Mouse (Mus musculus) MN1 (cell line): ENCODE measurements at regions not wholly inside any gene's neighbourhood (a gene's known extent, or its start where the extent isn't known, plus 50 kb on each side); places are given as distances from the start of the nearest gene placed in this dataset.

Experiments
- DNase-seq: peaks from one replicate; pipeline ENCODE4 v3.0.0-alpha.2; 2016; ENCODE audit warnings: low spot score

DNA sequence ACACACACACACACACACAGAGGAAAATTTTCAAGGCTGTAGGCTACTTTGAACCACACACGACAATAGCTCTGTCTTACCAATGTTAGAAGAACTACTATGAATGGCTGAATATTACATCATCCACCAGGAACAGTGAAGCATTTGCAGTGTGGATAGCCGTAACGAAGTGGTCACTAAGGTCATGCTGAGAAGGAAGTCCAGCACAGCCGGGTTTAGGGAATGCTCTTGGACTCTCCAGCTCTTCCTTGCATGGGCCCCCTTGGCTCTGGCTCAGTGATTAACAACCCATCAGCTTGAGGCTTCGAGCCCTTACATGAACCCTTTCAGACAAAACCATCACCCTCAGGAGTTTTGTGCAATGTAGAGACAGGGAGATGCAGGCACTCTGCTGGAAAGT lies 245.3 kb downstream of the Adamts20 start:
- DNase-seq: no peak

DNA sequence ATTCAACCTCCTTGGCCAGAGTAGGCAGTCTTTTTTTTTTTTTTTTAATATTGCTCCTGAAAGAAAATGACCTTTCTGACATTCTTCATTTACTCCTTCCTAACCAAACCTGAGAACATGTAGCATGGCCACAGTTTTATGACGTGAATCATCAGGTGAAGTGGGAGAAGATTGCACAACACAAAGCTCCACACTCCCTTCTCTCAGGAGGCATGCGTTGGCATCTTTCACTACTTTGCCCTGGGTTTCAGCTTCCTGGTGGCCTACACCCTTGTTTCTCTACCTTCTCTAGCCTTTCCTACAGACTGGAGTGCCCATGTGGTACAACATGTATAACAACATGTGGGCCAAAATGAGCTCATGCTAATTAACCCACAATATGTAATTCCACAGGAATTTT lies 248.5 kb downstream of the Adamts20 start:
- no peak for DNase-seq

DNA sequence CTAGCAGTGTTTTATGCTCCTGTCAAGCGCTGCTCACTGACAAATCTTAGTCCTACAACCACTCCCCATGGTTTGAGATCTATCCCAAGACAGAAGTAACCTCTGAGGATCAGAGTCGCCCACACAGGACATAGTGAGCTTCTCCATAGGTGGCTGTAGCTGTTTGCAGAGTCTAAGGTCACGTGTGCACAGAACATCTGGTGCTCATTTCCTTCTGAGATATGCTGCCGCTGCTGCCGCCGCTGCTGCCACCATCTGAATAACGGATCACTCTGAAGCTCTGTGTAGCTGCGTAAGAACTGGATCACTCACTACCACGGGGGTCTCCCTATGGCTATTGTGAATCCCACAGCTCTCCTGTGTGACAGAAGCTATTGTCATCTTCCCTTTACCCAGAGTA lies 250.8 kb downstream of the Adamts20 start:
- DNase-seq: no peak

DNA sequence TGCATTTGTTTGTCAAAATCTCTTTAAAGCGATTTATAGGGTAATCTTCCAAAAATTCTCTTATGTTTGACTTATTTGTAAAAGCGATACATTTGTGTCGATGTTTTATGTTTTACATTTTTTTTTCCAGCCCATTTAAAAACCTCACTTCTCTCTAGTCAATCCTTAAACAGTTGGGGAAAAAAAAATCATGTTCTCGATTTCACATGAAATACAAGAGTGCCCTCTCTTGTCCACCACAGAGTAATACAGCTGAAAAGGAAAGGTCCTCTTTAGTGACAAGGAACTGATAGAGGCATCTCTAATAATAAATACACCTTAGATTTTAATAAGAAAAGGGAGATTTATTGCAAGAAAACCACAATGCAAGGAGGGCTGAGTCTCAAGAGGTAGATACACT lies 251.8 kb downstream of the Adamts20 start:
- DNase-seq: peak; percentile 17

DNA sequence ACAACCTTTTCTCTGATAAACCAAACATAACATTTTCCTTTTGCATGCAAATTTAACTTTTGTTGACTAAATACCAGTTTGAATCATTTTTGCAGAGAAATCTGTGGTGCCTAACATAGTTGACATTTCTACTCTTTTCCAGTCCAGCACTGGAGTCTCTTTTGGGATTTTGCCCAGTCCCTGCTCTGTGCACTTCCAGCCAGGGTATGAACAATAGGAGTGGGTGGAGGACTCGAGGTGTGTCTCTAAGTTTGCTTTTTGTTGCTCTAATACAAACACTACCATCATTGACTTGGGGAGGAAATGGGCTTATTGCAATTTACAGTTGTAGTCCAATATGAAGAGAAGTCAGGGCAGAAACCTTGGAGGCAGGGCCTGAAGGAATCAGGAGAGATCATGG lies 256.7 kb downstream of the Adamts20 start:
- DNase-seq: no peak

DNA sequence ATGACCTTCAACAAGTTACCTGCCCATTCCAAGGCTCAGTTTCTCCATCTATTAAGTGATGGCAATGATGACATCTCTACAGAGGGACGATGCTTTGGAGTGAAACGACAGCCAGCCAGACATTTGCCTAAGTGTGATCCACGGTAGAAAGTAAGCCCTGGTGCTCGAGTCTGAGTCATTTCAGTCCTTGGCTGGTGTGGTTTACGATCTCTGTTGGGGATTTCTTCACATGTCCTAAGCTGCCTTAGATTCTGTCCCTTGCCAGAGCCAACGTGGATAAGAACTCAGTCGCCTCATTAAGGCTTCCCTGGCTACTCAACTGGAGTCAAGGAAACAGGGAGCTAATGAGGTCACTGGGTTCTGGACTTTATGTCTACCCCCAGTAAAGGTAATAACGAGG lies 258.8 kb downstream of the Adamts20 start:
- DNase-seq: no peak

DNA sequence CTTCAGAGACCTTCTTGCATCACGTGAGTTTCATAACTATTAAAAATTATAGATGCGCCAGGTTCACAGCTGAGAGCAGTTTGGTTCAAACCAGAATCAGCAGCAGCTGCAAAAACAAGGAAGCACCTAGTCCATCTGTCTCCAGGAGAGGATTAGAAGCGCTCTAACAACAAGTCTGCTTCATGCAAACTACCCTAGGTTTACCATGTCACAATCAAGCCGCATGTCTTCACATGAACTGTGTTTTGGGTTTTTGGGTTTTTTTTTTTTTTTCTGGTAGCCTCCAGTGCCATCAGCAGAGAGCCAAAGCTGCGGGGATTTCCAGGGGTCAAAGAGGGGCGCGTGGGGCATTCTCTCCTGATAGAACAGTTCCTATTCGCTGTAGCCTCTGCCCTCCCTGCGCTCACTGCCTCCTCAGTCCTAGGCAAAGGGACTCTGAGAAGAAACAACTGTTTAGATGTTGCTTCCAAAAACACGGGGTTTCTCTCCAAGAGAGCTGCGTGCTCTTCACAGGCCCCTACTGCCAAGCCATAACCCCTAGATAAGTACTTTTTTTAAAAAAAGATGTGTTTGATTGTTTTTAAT lies 259.8 kb downstream of the Adamts20 start:
- DNase-seq: no peak

DNA sequence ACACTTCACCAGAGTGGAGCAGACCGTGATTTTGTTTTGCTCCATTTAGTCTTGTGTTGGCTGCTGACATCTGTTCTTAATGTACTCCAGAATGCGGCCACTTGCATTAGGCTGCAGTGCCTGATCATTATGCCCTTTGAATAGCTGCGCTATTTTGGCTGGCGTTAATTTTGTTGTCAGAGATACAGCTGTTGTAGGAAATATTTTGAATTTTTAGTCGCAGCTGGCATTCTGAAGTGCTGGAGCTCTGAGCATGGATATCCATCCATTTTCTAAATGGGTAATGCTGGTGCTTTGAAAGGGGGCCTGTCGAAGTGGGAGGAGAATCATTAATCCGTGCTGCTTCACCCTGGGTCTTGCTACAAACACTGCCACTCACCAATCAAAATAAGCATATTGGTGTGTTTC lies 275.1 kb downstream of the Adamts20 start:
- DNase-seq: no peak

DNA sequence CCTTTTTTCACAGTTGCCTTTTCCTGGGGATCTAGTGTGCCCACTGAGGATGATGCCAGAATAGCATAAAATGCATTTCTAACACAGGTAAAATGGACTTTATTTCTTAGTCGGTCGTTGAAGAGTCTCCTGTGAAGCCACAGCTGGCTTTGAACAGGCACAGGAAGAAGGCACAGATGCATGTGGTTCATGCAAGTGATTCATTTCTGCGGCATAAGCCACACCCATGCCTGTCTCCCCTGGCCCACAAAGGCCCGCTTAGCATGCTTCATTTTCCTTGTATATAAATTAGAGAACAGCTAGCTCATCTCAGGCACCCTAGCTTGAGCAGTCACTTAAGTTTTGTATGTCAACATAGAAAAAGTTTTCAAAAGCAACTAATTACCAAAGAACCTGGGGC lies 277.6 kb downstream of the Adamts20 start:
- DNase-seq: no peak

DNA sequence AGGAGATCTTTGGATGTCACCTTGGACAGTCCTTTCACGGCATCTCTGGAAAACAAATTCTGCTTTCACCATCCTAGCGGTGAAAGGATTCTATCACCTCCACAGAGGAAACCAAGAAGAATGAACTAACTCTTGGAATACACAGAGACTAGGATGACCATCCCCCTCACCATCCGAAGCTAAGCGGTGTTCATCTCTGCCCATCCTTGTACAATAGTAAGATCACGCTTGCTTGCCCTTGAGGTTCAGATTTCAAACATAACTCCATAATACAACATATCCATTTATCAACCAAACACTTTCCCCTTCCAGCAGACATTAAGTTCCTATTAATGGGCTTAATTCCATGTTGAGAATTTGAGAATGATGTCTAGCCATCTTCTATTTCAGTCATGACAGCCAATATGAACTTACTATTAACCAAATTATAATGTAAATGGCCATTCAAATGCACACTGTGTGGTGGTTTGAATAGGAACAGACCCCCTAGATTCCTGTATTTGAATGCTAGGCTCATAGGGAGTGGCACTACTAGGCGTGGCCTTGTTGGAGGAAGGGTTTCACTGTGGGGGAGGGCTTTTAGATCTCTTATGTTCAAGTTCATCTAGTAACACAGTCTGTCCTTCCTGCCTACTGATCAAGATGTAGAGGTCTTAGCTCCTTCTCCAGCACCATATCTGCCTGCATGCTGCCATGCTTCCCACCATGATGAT lies 281.4 kb downstream of the Adamts20 start:
- DNase-seq: no peak

DNA sequence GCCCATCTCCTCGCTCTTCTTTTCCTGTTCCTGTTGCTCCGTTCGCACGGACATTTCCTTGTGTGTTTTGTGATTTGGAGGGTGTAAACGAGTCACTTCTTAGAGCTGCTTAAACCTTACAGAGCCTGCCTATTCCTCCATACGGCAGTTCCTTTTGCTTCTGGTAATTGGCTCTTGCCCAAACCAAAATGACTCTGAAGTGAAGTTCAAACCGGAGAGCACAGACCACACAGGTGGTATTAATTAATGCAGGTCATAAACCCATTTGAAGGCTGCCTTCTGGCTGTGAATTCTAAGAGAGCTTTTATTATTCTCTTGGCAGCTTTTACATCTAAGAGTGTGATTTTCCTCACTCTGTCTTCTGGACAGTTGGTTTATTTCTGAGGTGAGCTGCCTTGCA lies 291.1 kb downstream of the Adamts20 start:
- no peak for DNase-seq

DNA sequence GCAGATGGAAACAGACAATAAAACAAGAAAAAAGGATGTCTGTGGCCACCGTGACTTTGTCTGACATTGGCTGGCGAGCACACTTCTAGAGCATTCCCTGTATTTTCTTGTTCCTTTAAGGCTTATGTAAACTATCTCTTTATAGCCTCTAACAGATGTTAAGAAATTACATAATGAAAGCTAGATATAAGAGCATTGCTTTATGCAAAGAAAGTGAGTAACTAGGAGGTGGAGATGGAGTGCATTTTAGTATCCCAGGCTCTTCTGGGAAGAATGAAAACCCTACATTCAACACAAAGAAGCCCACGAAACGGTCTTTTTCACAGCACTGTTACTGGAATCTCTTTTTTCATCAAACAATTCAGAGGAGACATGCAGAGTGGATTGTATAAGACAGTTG lies 304.4 kb downstream of the Adamts20 start:
- DNase-seq: no peak

DNA sequence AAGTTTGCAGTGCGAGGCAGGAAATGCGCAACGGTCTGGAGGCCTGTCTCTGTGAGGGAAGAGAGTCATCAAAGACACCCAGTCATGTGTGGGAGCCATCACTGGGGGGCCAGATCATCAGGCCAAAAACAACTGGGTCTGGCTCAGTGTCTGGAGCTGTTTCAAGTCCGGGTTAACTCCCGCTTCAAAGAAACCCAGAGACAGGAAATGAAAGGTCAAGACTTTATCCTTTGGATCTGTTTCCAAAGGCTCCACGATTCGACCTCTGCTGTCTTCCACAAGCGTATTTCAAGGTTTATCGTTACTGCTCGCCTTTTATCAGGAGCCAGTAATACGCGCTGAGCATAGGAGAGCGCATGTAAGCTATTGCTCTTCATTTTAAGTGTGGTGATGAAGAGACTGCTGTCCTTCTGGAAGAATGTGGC lies 325.7 kb downstream of the Adamts20 start:
- no peak for DNase-seq

DNA sequence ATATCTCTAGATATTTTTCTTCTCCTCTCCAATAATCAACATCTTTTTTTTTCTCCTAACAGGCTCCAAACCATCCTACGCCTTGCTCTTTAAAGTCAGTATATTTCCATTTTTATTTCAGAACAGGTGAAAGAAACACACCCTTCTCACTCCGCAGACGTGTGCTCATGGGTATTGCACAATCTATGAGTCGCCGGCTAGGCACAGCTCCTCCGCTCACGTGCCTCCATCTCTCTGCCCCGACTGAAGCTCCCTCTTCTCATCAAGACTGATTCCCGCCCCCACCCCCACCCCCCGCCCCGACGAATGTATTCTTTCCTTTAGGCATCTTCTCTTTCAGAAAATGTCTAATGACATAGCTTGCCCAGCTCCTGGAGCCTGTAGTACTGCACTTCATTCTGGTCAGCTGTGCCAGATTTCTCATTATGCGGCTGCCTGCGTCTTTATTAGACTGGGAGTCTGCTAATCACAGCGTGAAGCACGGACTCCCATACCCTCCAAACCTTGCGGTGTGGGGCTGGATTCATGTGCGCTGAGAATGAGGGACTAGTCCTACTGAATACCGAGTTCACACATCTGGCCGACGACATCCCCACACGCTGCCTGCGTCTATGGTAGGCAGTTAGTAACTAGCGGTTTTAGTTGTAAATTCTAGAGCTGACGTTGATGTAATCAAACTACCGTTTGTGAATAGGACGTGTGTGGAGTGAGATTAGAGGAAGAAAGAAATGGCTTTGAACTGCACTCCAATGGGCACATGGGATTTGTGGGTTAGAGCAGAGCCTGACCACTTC lies 327.9 kb downstream of the Adamts20 start:
- DNase-seq: no peak

DNA sequence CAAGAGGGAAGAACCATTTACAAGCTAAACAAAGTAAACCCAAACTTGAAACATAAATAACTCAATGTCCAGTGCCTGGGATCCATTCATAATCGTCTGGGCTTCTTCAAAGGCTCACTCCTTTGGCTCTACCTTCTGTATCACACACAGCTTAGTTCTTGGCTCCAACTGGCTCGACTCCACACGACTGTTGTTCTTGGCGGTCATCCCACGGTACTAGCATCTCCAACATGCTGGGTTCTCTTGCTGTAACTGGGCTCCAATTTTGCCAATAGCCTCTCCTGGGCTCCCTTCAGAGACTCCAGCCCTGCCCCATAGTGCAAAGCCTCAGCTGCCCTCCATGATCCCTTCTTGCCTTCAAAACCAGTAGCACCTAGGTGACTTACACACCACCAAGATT lies 352.4 kb downstream of the Adamts20 start:
- DNase-seq: no peak

DNA sequence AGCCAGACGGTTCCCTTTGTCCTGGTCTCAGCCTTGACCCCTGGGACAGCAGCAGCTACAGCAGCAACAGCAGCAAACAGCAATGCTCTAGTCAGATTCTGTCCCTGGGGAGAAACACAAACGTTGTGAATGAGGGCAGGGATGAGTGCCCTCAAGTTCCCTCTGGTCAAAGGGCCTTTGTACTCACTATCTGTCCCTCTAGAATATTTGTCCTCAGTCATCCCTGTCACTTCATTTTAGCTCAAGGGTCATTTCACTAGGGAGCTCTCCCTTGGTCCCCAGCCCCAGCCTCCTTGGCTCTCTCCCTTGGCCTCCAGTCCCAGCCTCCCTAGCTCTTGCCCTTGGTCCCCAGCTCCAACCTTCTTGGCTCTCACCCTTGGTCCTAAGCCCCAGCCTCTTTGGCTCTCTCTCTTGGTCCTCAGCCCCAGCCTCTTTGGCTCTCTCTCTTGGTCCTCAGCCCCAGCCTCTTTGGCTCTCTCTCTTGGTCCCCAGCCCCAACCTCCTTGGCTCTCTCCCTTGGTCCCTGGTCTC lies 358.0 kb downstream of the Adamts20 start:
- DNase-seq: no peak

DNA sequence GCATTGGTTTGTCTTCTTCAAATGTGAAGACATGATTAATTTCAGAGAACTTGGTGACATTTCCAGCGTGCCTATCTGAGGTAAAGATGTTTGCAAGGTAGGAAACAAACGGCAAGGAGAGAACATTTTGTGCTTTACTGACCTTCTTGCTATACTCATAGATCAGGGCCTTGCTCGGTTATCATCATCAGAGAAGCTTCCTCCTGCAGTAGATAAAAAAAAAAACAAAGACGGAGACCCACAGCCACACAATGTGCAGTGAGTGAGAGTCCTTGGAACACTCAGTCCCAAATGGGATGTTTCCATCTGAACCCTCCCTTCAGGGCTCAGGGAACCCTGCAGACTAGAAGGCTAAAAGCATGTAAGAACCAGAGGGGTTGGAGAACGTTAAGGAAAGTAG lies 374.6 kb downstream of the Adamts20 start:
- DNase-seq: no peak

DNA sequence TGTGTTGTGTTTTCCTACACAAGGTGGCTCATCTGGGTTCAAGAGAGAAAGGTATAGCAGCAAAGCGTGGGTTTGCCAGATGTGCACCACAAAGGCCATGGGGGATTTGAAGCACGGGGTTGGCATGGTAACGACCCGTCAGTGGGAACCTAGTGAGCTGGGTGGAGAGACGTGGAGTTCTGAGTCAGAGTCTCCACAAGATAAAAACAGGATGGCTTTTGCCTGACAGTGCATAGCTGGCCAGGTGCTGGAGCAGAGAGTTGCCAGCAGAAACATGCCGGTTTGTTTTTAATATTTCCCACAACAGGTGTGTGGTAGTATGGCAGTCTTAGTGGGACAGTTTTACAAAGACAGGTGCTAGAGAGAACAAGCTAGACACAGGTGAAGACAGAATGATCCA lies 375.4 kb downstream of the Adamts20 start:
- DNase-seq: no peak

DNA sequence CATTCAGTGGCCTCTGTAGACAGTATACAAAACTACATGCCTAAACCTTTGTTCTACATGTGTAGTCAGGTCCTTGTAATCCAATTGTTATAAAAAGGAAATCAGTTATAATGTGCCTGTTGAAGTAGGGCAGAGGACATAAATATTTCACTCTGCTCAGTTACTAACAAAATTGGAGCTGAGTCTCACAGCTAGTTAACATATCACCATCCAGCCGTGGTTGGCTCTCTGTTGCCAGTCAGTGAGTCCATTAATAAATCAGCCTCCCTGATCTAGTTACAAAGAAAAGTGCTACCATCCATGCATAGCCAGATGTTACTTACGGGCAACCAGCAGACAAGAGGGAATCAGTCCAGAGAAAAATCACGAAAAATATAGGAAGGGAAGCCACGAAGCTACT lies 382.8 kb downstream of the Adamts20 start:
- no peak for DNase-seq

DNA sequence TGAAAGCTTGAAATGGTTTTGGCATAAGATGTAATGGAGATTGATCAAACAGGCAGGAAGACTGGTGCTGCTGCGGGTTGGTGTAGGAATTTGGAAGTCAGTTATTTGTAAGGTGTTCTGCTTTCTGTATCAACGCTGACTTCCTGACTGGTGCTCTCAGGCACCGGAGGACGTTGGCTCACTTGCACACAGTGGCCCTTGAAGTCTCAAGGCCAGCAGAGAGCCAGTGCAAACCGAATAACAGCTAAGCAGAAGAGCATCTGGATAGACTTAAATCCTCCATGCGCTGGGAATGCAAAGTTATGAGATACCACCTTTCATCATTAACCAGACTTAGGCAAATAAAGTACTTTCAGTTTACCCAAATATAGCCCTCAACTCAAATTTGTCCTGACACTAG lies 388.2 kb downstream of the Adamts20 start:
- DNase-seq: no peak

DNA sequence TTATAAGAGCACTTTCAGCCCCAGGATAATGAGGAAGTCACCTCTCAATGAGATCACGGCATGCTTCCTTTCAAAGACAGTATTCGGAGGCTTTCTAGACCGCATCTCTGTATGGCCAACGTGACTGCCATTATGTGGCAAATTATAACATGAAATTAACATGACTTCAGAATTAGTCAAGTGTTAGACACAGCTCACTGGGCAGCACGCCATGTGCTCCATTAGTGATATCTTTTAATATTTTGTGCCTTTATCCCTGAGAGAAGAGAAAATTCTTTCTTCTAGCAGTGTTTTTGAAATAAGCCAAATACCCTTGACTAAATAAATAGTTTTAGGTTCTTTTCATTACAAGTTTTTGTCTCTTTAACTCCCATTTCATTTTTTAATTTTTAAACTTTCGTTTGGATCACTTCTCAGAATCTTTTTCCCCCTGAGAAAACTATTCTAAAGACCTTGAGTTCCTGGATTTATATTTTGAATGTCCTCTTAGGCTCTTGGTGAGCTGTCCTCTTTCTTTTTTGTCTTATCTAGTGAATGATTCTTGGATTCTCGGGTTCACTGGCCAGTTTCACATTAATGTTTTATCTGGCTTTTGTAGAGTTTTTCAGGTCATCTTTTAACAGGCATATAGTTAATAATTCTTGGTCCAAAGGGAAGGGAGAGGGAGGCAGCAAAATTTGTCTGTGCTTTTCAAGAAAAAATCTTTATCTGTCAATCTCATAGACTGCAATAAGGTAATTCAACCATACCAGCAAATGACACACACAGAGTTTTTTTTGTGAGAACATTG lies 390.9 kb downstream of the Adamts20 start:
- DNase-seq: no peak

DNA sequence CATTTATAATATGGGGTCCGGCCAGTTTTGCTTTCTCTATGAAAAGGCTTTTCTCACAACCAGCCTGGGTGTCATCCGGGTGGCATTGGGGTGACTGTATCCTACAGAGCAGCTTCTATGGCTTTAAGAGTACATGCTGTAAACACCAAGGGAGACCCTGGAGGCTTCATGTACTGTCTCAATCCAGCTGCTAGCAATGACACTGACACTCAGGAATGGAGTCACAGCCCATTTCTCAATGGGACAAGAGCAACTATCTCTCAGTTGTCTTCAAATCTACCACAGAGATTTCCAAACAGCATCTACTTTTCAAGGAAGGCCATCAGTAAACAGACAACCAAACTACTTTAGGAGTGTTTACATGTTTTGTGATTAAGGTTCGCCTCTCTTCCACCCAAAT lies 397.5 kb downstream of the Adamts20 start:
- DNase-seq: no peak
